Mouse (Mus musculus) gastrocnemius, adult 8-10 months (tissue): ENCODE data around the gene Rnf25. TPM values are rescaled to one million over a fixed set of nuclear protein-coding genes. Genes with fewer than 3 reads are reported as not detected.

Experiments
- microRNA-seq: library from miRNA; unstranded; fragments of <30 nt; microRNA quantifications from one replicate; pipeline ENCODE4 v1.2.0, GENCODE M21; 2022
- total RNA-seq, 4 experiments: library from RNA; stranded (reverse); gene quantifications; 2 replicates each; pipeline ENCODE4 v1.2.4; 2022

The Rnf25 gene
- total RNA-seq, 4 experiments from 2014 or later, result 14.4 to 18.1 (median 16.4) TPM

Small RNA genes lying within 50 kb of the gene (microRNA-seq; reads per million reads assigned to microRNA genes)
- gene Gm25035, result not detected

Other genes starting within 250 kb of the Rnf25 start
- gene Catip, start 239.3 kb downstream of the Rnf25 start, total RNA-seq, result under 1 TPM in 3 of 4 experiments, not detected in 1; 0.21 to 0.44 (median 0.36) TPM
- gene Slc11a1, start 226.2 kb downstream of the Rnf25 start, total RNA-seq, result 1 to 10 TPM; 2.1 to 6.5 (median 5.1) TPM
- gene Ctdsp1, start 209.9 kb downstream of the Rnf25 start, total RNA-seq, result 100 to 1,000 TPM; 105 to 110 (median 107) TPM
- not detected for gene Vil1, start 192.0 kb downstream of the Rnf25 start, total RNA-seq
- gene Cnot9, start 95.3 kb downstream of the Rnf25 start, total RNA-seq, result 10 to 100 TPM; 10.7 to 15.0 (median 11.6) TPM
- 100 to 1,000 TPM in 2 of 4 experiments, 10 to 100 TPM in 2; 89.2 to 107 (median 97.0) TPM for gene Plcd4, start 58.5 kb downstream of the Rnf25 start, total RNA-seq
- gene Usp37, start 57.1 kb downstream of the Rnf25 start, total RNA-seq, result 10 to 100 TPM in 1 of 4 experiments, 1 to 10 TPM in 3; 6.4 to 11.0 (median 7.2) TPM
- 1 to 10 TPM; 5.4 to 9.1 (median 6.6) TPM for gene Zfp142, start 13.2 kb downstream of the Rnf25 start, total RNA-seq
- gene Bcs1l, start 13.1 kb downstream of the Rnf25 start, total RNA-seq, result 10 to 100 TPM; 19.7 to 21.8 (median 20.9) TPM
- under 1 TPM; 0.11 to 0.49 (median 0.27) TPM for gene Stk36, start within 50 bp of the Rnf25 start, total RNA-seq
- 10 to 100 TPM in 3 of 4 experiments, 1 to 10 TPM in 1; 9.2 to 18.3 (median 11.4) TPM for gene Ttll4, start 60.3 kb upstream of the Rnf25 start, total RNA-seq
- 10 to 100 TPM; 44.3 to 72.8 (median 67.1) TPM for gene Cyp27a1, start 112.2 kb upstream of the Rnf25 start, total RNA-seq
- 100 to 1,000 TPM in 3 of 4 experiments, 10 to 100 TPM in 1; 76.0 to 167 (median 125) TPM for gene Prkag3, start 147.8 kb upstream of the Rnf25 start, total RNA-seq
- under 1 TPM in 3 of 4 experiments, not detected in 1; 0.27 to 0.72 (median 0.48) TPM for gene Wnt6, start 170.5 kb upstream of the Rnf25 start, total RNA-seq
- under 1 TPM in 1 of 4 experiments, not detected in 3; 0.16 TPM for gene Wnt10a, start 190.1 kb upstream of the Rnf25 start, total RNA-seq